Mouse (Mus musculus) hindbrain, postnatal 0 days (tissue): ENCODE measurements around the gene Susd6. TPM values are rescaled to one million over a fixed set of nuclear protein-coding genes. Genes with fewer than 3 reads are reported as not detected.

Experiments
- ATAC-seq: fragments of 200-750 bp; cut with Nextera tagmentation; 2 replicates; pipeline ENCODE4 v1.8.0; 2017; ENCODE audit warnings: mild to moderate bottlenecking, moderate TSS enrichment, moderate library complexity
- DNase-seq: peaks from one replicate; pipeline ENCODE4 v3.0.0-alpha.2; 2015; ENCODE audit warnings: low spot score
- H3K27ac ChIP-seq: fragments of 300-500 bp; sonication (generic); 2 replicates; pipeline ENCODE4 v1.5.1; 2014; ENCODE audit warnings: mild to moderate bottlenecking
- H3K27me3 ChIP-seq: fragments of 300-500 bp; sonication (generic); 2 replicates; pipeline ENCODE4 v1.6.1; 2014; ENCODE audit warnings: low read length, mixed read lengths; ENCODE audit not compliant: insufficient read depth
- H3K36me3 ChIP-seq: fragments of 300-500 bp; sonication (generic); 2 replicates; pipeline ENCODE4 v1.6.1; 2014; ENCODE audit warnings: low read length, mixed read lengths; ENCODE audit not compliant: insufficient read depth
- H3K4me1 ChIP-seq: fragments of 300-500 bp; sonication (generic); 2 replicates; pipeline ENCODE4 v1.6.1; 2014; ENCODE audit warnings: antibody characterized with exemption, low read length, mixed read lengths; ENCODE audit not compliant: insufficient read depth
- H3K4me2 ChIP-seq: fragments of 300-500 bp; sonication (generic); 2 replicates; pipeline ENCODE4 v1.6.1; 2014; ENCODE audit warnings: low read depth, mild to moderate bottlenecking, low read length, moderate library complexity, mixed read lengths
- H3K4me3 ChIP-seq: fragments of 300-500 bp; sonication (generic); 2 replicates; pipeline ENCODE4 v1.5.1; 2014; ENCODE audit warnings: low read length
- H3K9ac ChIP-seq: fragments of 300-500 bp; sonication (generic); replicated peaks from 2 replicates; pipeline ENCODE4 v1.6.1; 2014; ENCODE audit warnings: mild to moderate bottlenecking, low read length, moderate library complexity, mixed read lengths
- H3K9me3 ChIP-seq: fragments of 300-500 bp; sonication (generic); 2 replicates; pipeline ENCODE4 v1.6.1; 2016; ENCODE audit warnings: low read length, mixed read lengths
- CTCF ChIP-seq: IDR thresholded peaks from 2 replicates; pipeline ENCODE4 v1.5.1; 2016; ENCODE audit warnings: antibody characterized with exemption, control low read depth, low read depth
- WGBS: fragments of 180-500 bp; shearing (Covaris S2); extraction: QIAGEN DNeasy Blood & Tissue Kit; methylation state at CpG from one replicate; pipeline ENCODE4 v1.1.7; 2014; 5-methylcytosine and 5-hydroxymethylcytosine counted together
- polyA plus RNA-seq: library from polyadenylated mRNA; unstranded; fragments of >200 nt; fragmentation: Nextera tagmentation; extraction: Ambion mirVana; gene quantifications from 2 replicates; pipeline ENCODE4 v1.2.1, GENCODE M21; 2015
- total RNA-seq: library from RNA; depleted of rRNA; stranded (reverse); fragments of >200 nt; gene quantifications from 2 replicates; pipeline ENCODE4 v1.2.3, GENCODE M21; 2014; rRNA removed

Gene Susd6
- 21.3 and 26.3 TPM in 2 replicates for total RNA-seq
- polyA plus RNA-seq = 9.2 and 9.9 TPM in 2 replicates

DNA sequence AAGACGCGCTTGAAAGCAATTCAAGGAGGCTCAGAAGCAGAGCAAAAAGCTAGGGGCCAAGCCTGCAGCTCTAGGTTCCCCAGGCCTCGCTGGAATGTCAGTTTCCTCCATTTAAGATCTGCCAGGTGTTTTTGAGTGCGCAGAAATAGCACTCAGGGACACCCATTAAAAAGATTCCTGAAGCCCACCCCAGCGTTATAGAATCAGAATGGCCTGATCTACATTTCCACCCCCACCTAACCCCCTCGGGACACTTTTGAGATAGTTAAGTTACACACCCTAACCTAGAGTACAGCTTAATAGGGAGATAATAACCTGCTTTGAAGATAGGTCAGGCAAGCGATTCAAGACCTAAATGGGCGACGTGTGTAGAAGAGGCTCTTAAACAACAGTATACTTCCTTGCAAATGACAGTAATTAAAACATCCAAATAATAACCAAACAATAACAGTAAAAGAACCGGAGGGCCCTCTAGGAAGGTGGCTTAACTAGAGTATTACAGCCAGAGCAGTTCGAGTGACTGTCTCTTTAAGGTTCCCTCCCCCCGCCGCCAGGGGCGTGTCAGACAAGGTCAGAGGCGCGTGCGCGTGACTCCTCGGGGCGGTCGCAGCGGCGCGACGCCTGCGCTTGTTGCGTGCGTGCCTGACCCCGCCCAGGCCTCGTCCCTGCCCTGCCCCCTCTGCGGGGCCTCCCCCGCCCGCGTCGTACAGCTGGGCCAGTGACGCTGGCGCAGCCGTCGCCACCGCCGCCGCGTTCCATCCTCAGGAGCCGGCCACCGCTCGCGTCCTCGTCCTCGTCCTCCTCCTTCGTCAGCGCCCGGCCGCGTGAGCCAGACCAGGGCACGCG lies at the start of gene Susd6:
Gene Susd6, plus strand, starts transcription at position 662 of the 846 bp plus-strand sequence.
- DNase-seq = peak; percentile 100
- TF ChIP-seq CTCF = peak; percentile 51
- WGBS = 2% methylated on average over 54 of the region's 56 CpGs
- Histone ChIP-seq H3K4me1 (peaks cover 4% of the 10 kb centered on the region), H3K4me3 (peak within 1 kb of the TSS; percentile 94), H3K36me3 (no peaks in the 10 kb centered on the region), H3K27ac (peak within 1 kb of the TSS; percentile 98), H3K27me3 (no peaks in the 10 kb centered on the region), H3K9me3 (no peaks in the 10 kb centered on the region), H3K9ac (peak within 1 kb of the TSS; percentile 88), H3K4me2 (peak within 1 kb of the TSS; percentile 83)
- peak; percentile 99 for ATAC-seq

DNA sequence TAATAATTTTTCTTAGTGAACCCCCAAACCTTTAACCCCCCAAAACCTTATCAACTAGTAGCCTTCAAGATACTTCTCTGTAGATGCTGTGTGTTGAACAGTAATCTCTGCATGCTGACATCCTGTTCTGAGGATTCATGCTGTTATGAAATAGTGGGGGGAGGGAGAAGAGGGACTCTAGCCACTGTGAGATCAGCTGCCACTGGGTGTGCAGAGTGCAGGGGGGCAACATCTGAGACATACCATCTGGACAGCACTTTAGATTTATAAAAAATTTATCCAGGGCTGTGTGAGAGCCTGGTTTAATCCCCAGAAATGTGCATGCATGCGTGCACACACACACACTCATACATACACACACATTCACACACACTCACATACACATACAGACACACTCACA lies 45.7 kb upstream of the Susd6 start:
- TF ChIP-seq CTCF = no peak
- ATAC-seq (no peak), DNase-seq (no peak)
- no peaks in the 10 kb centered on the region for H3K36me3 ChIP-seq
- H3K4me1 ChIP-seq = 0 out of 2 replicates have a peak, but pooled peaks cover 5% of the 10 kb centered on the region
- no peak overlapping the region for H3K4me2 ChIP-seq
- H3K9ac ChIP-seq = no peak overlapping the region
- H3K27ac ChIP-seq = no peak overlapping the region
- no peaks in the 10 kb centered on the region for H3K27me3 ChIP-seq
- 73% methylated on average over 1 of the region's 1 CpGs for WGBS
- H3K9me3 ChIP-seq = no peaks in the 10 kb centered on the region
- no peak overlapping the region for H3K4me3 ChIP-seq

- 0 out of 2 replicates have a peak overlapping the region, but pooled peaks have one; percentile 21 for H3K9ac ChIP-seq
Measured at GRCm38 (mm10) chr12:80746031-80746813, 44.1 kb upstream of the Susd6 start.

GRCm38 (mm10) chr12:80751556-80751955 lies 38.8 kb upstream of the Susd6 start:
- Histone ChIP-seq H3K36me3 (no peaks in the 10 kb centered on the region; the same call in 1 of the 2 replicates), H3K4me3 (no peak overlapping the region), H3K4me2 (no peak overlapping the region), H3K9ac (no peak overlapping the region), H3K27ac (no peak overlapping the region), H3K9me3 (no peaks in the 10 kb centered on the region), H3K4me1 (0 out of 2 replicates have a peak, but pooled peaks cover 5% of the 10 kb centered on the region), H3K27me3 (no peaks in the 10 kb centered on the region)
- WGBS = 90% methylated on average over 6 of the region's 6 CpGs
- no peak for DNase-seq
- no peak for TF ChIP-seq CTCF
- ATAC-seq = no peak

More at GRCm38 (mm10) chr12:80746031-80746813, 44.1 kb upstream of the Susd6 start:
- no peaks in the 10 kb centered on the region for H3K27me3 ChIP-seq
- DNase-seq (peak; percentile 80), ATAC-seq (peak; percentile 90)
- H3K36me3 ChIP-seq = no peaks in the 10 kb centered on the region
- no peak overlapping the region for H3K4me2 ChIP-seq
- 32% methylated on average over 8 of the region's 8 CpGs for WGBS
- H3K4me3 ChIP-seq = no peak overlapping the region
- TF ChIP-seq CTCF = no peak
- no peaks in the 10 kb centered on the region for H3K9me3 ChIP-seq
- H3K27ac ChIP-seq = peak overlapping the region; percentile 69
- 0 out of 2 replicates have a peak, but pooled peaks cover 5% of the 10 kb centered on the region for H3K4me1 ChIP-seq

- H3K27ac ChIP-seq = peak overlapping the region; percentile 95; the same call in 1 of the 2 replicates
- TF ChIP-seq CTCF = no peak
- ATAC-seq = peak; percentile 52; the same call in 1 of the 2 replicates
- peak overlapping the region; percentile 79 for H3K4me2 ChIP-seq
- no peaks in the 10 kb centered on the region for H3K27me3 ChIP-seq
- H3K36me3 ChIP-seq = peaks cover 5% of the 10 kb centered on the region; the same call in 1 of the 2 replicates
- peak overlapping the region; percentile 89; the same call in 1 of the 2 replicates for H3K9ac ChIP-seq
- WGBS = 26% methylated on average over 115 of the region's 122 CpGs
- H3K9me3 ChIP-seq = no peaks in the 10 kb centered on the region
- H3K4me3 ChIP-seq = peak overlapping the region; percentile 62
- DNase-seq = peak; percentile 81
- H3K4me1 ChIP-seq = peaks cover 9% of the 10 kb centered on the region
Measured at GRCm38 (mm10) chr12:80757751-80758558, 32.4 kb upstream of the Susd6 start.
